Mouse (Mus musculus) liver, embryonic 12.5 days (tissue): ENCODE measurements at regions not wholly inside any gene's neighbourhood (a gene's known extent, or its start where the extent isn't known, plus 50 kb on each side); places are given as distances from the start of the nearest gene placed in this dataset.

Experiments used
- ATAC-seq: fragments of 200-750 bp; cut with Nextera tagmentation; 2 replicates; pipeline ENCODE4 v1.8.0; 2017; ENCODE audit warnings: moderate number of reproducible peaks, mild to moderate bottlenecking, moderate library complexity
- H3K27ac ChIP-seq: fragments of 300-500 bp; sonication (generic); 2 replicates; pipeline ENCODE4 v1.5.1; 2016; ENCODE audit warnings: mild to moderate bottlenecking
- H3K27me3 ChIP-seq: fragments of 300-500 bp; sonication (generic); replicated peaks from 2 replicates; pipeline ENCODE4 v1.6.1; 2016; ENCODE audit warnings: mild to moderate bottlenecking, moderate library complexity
- H3K36me3 ChIP-seq: fragments of 300-500 bp; sonication (generic); 2 replicates; pipeline ENCODE4 v1.6.1; 2016; ENCODE audit warnings: mild to moderate bottlenecking, moderate library complexity
- H3K4me1 ChIP-seq: fragments of 300-500 bp; sonication (generic); 2 replicates; pipeline ENCODE4 v1.6.1; 2016
- H3K4me2 ChIP-seq: fragments of 300-500 bp; sonication (generic); 2 replicates; pipeline ENCODE4 v1.6.1; 2016; ENCODE audit warnings: mild to moderate bottlenecking, moderate library complexity
- H3K4me3 ChIP-seq: fragments of 300-500 bp; sonication (generic); 2 replicates; pipeline ENCODE4 v1.5.1; 2016; ENCODE audit warnings: mild to moderate bottlenecking, moderate library complexity
- H3K9ac ChIP-seq: fragments of 300-500 bp; sonication (generic); 2 replicates; pipeline ENCODE4 v1.6.1; 2016; ENCODE audit warnings: mild to moderate bottlenecking, moderate library complexity
- H3K9me3 ChIP-seq: fragments of 300-500 bp; sonication (generic); replicated peaks from 2 replicates; pipeline ENCODE4 v1.6.1; 2016; ENCODE audit warnings: mild to moderate bottlenecking, moderate library complexity
- WGBS: fragments of 180-500 bp; shearing (Covaris S2); methylation state at CpG from one replicate; pipeline ENCODE4 v1.1.7; 2016; ENCODE audit not compliant: insufficient replicate concordance; 5-methylcytosine and 5-hydroxymethylcytosine counted together

- no peaks in the 10 kb centered on the region for H3K27me3 ChIP-seq
- H3K9ac ChIP-seq, result no peak overlapping the region
- ATAC-seq, result no peak
- no peaks in the 10 kb centered on the region for H3K36me3 ChIP-seq
- no peaks in the 10 kb centered on the region for H3K9me3 ChIP-seq
- no peaks in the 10 kb centered on the region for H3K4me1 ChIP-seq
- H3K4me2 ChIP-seq, result no peak overlapping the region
- no peak overlapping the region for H3K4me3 ChIP-seq
- WGBS, result 64% methylated on average over 1 of the region's 1 CpGs
- no peak overlapping the region for H3K27ac ChIP-seq
Measured at GRCm38 (mm10) chr3:39999846-40000245, 531.2 kb upstream of the Intu start.

GRCm38 (mm10) chr3:40002838-40003237 is 528.2 kb upstream of the Intu start:
- 44% methylated on average over 3 of the region's 3 CpGs for WGBS
- no peaks in the 10 kb centered on the region for H3K36me3 ChIP-seq
- H3K4me1 ChIP-seq, result no peaks in the 10 kb centered on the region
- H3K9ac ChIP-seq, result no peak overlapping the region
- H3K4me2 ChIP-seq, result no peak overlapping the region
- H3K9me3 ChIP-seq, result no peaks in the 10 kb centered on the region
- no peak overlapping the region for H3K4me3 ChIP-seq
- no peak for ATAC-seq
- H3K27me3 ChIP-seq, result no peaks in the 10 kb centered on the region
- no peak overlapping the region for H3K27ac ChIP-seq

- Histone ChIP-seq H3K36me3 (no peaks in the 10 kb centered on the region), H3K9me3 (no peaks in the 10 kb centered on the region), H3K27ac (no peak overlapping the region), H3K27me3 (no peaks in the 10 kb centered on the region), H3K9ac (no peak overlapping the region), H3K4me3 (no peak overlapping the region), H3K4me1 (no peaks in the 10 kb centered on the region), H3K4me2 (no peak overlapping the region)
- ATAC-seq, result no peak
- WGBS, result 65% methylated on average over 5 of the region's 5 CpGs
Measured at GRCm38 (mm10) chr3:40010051-40010450, 521.0 kb upstream of the Intu start.

GRCm38 (mm10) chr3:40021682-40022081 is 509.4 kb upstream of the Intu start:
- Histone ChIP-seq H3K4me1 (no peaks in the 10 kb centered on the region), H3K9me3 (no peaks in the 10 kb centered on the region), H3K9ac (no peak overlapping the region), H3K4me3 (no peak overlapping the region), H3K36me3 (no peaks in the 10 kb centered on the region), H3K4me2 (no peak overlapping the region), H3K27me3 (no peaks in the 10 kb centered on the region), H3K27ac (no peak overlapping the region)
- 37% methylated on average over 2 of the region's 2 CpGs for WGBS
- ATAC-seq, result no peak

GRCm38 (mm10) chr3:40027713-40028112 is 503.4 kb upstream of the Intu start:
- Histone ChIP-seq H3K9ac (no peak overlapping the region), H3K4me3 (no peak overlapping the region), H3K9me3 (no peaks in the 10 kb centered on the region), H3K27me3 (no peaks in the 10 kb centered on the region), H3K36me3 (no peaks in the 10 kb centered on the region), H3K4me2 (no peak overlapping the region), H3K27ac (no peak overlapping the region), H3K4me1 (no peaks in the 10 kb centered on the region)
- no peak for ATAC-seq

- Histone ChIP-seq H3K4me1 (no peaks in the 10 kb centered on the region), H3K9me3 (no peaks in the 10 kb centered on the region), H3K9ac (no peak overlapping the region), H3K36me3 (no peaks in the 10 kb centered on the region), H3K27ac (no peak overlapping the region), H3K27me3 (no peaks in the 10 kb centered on the region), H3K4me2 (no peak overlapping the region), H3K4me3 (no peak overlapping the region)
- WGBS, result 64% methylated on average over 2 of the region's 2 CpGs
- ATAC-seq, result no peak
Measured at GRCm38 (mm10) chr3:40036177-40036576, 494.9 kb upstream of the Intu start.

- WGBS, result 68% methylated on average over 4 of the region's 4 CpGs
- Histone ChIP-seq H3K4me3 (no peak overlapping the region), H3K4me1 (no peaks in the 10 kb centered on the region), H3K27ac (no peak overlapping the region), H3K36me3 (no peaks in the 10 kb centered on the region), H3K9ac (no peak overlapping the region), H3K27me3 (no peaks in the 10 kb centered on the region), H3K4me2 (no peak overlapping the region), H3K9me3 (no peaks in the 10 kb centered on the region)
- ATAC-seq, result no peak
Measured at GRCm38 (mm10) chr3:40049721-40050120, 481.4 kb upstream of the Intu start.

- no peak overlapping the region for H3K4me3 ChIP-seq
- H3K9ac ChIP-seq, result no peak overlapping the region
- no peak overlapping the region for H3K27ac ChIP-seq
- H3K4me2 ChIP-seq, result no peak overlapping the region
- ATAC-seq, result no peak
- 68% methylated on average over 5 of the region's 5 CpGs for WGBS
- no peaks in the 10 kb centered on the region for H3K27me3 ChIP-seq
- H3K36me3 ChIP-seq, result no peaks in the 10 kb centered on the region
- no peaks in the 10 kb centered on the region for H3K9me3 ChIP-seq
- no peaks in the 10 kb centered on the region for H3K4me1 ChIP-seq
Measured at GRCm38 (mm10) chr3:40058281-40058680, 472.8 kb upstream of the Intu start.

GRCm38 (mm10) chr3:40058719-40059420 is 472.2 kb upstream of the Intu start:
- no peaks in the 10 kb centered on the region for H3K4me1 ChIP-seq
- WGBS, result 64% methylated on average over 16 of the region's 16 CpGs
- H3K27me3 ChIP-seq, result no peaks in the 10 kb centered on the region
- no peak overlapping the region for H3K9ac ChIP-seq
- no peaks in the 10 kb centered on the region for H3K36me3 ChIP-seq
- no peak overlapping the region for H3K4me2 ChIP-seq
- ATAC-seq, result no peak
- no peaks in the 10 kb centered on the region for H3K9me3 ChIP-seq
- H3K4me3 ChIP-seq, result no peak overlapping the region
- no peak overlapping the region for H3K27ac ChIP-seq

- H3K9ac ChIP-seq, result no peak overlapping the region
- no peak overlapping the region for H3K4me2 ChIP-seq
- no peaks in the 10 kb centered on the region for H3K36me3 ChIP-seq
- H3K4me3 ChIP-seq, result no peak overlapping the region
- no peak for ATAC-seq
- no peak overlapping the region for H3K27ac ChIP-seq
- no peaks in the 10 kb centered on the region for H3K4me1 ChIP-seq
- H3K9me3 ChIP-seq, result no peaks in the 10 kb centered on the region
- no peaks in the 10 kb centered on the region for H3K27me3 ChIP-seq
- 65% methylated on average over 8 of the region's 8 CpGs for WGBS
Measured at GRCm38 (mm10) chr3:40070137-40070667, 460.9 kb upstream of the Intu start.

- H3K9ac ChIP-seq, result no peak overlapping the region
- WGBS, result 67% methylated on average over 4 of the region's 4 CpGs
- ATAC-seq, result no peak
- no peaks in the 10 kb centered on the region for H3K27me3 ChIP-seq
- H3K36me3 ChIP-seq, result no peaks in the 10 kb centered on the region
- no peak overlapping the region for H3K4me3 ChIP-seq
- no peak overlapping the region for H3K27ac ChIP-seq
- no peaks in the 10 kb centered on the region for H3K9me3 ChIP-seq
- H3K4me1 ChIP-seq, result no peaks in the 10 kb centered on the region
- no peak overlapping the region for H3K4me2 ChIP-seq
Measured at GRCm38 (mm10) chr3:40076824-40077223, 454.3 kb upstream of the Intu start.

GRCm38 (mm10) chr3:40085116-40085515 is 446.0 kb upstream of the Intu start:
- 64% methylated on average over 2 of the region's 2 CpGs for WGBS
- H3K27ac ChIP-seq, result no peak overlapping the region
- no peak overlapping the region for H3K4me3 ChIP-seq
- no peak overlapping the region for H3K9ac ChIP-seq
- H3K9me3 ChIP-seq, result no peaks in the 10 kb centered on the region
- no peaks in the 10 kb centered on the region for H3K4me1 ChIP-seq
- no peak for ATAC-seq
- no peaks in the 10 kb centered on the region for H3K27me3 ChIP-seq
- H3K4me2 ChIP-seq, result no peak overlapping the region
- no peaks in the 10 kb centered on the region for H3K36me3 ChIP-seq

GRCm38 (mm10) chr3:40091773-40092343 is 439.2 kb upstream of the Intu start:
- H3K4me3 ChIP-seq, result no peak overlapping the region
- no peaks in the 10 kb centered on the region for H3K4me1 ChIP-seq
- ATAC-seq, result no peak
- H3K4me2 ChIP-seq, result no peak overlapping the region
- WGBS, result 76% methylated on average over 13 of the region's 13 CpGs
- no peaks in the 10 kb centered on the region for H3K27me3 ChIP-seq
- no peak overlapping the region for H3K27ac ChIP-seq
- H3K9ac ChIP-seq, result no peak overlapping the region
- no peaks in the 10 kb centered on the region for H3K9me3 ChIP-seq
- no peaks in the 10 kb centered on the region for H3K36me3 ChIP-seq
